Mouse (Mus musculus) leukemia stem cell, adult 10-12 weeks (primary cell): ENCODE results near the gene Olfr916. TPM values are rescaled to one million over a fixed set of nuclear protein-coding genes. Genes with fewer than 3 reads are reported as not detected.

Source experiments
- polyA plus RNA-seq: library from polyadenylated mRNA; stranded (reverse); fragments of >175 nt; gene quantifications from 2 replicates; pipeline ENCODE4 v1.2.3, GENCODE M21; 2012; ENCODE audit warnings: low replicate concordance

Olfr916 gene
- polyA plus RNA-seq, result not detected in 2 replicates

DNA sequence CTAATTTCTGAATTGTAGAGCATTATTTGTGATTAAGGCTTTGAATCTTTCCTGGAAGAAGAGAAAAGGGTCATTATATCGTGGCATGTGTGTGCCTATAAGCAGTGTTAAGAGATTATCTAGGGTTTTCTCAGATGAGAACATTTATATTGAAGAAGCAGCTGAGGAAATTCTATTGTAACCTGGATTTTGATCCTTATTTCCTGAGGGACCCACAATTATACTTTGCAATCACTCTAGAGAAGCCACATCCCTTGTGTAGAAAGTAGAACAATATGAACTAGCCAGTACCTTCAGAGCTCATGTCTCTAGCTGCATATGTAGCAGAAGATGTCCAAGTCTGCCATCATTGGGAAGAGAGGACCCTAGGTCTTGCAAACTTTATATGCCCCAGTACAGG, at the start of gene Olfr916:
TSS of gene Olfr916 (minus strand) at position 101 of the 400 bp plus-strand sequence.

DNA sequence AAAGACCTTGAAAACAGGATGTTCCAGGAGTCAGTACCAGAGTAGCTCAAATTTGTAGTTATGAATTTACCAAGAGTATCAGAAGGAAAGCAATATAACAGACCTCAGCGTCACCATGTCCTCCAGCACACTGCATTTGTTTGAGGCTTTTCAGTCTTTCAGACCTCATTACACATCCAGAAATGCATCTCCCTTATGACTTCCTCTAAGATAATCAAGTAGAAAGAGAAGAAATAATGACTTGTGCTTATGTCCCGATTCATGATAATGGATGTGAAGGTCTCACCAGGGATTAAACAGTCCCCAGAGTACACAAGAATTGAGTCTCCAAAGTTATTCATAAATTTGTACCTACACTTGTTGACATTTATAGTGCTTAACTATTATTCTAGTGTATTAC, 14.8 kb upstream of the Olfr916 start, which contains the start of gene Olfr918:
TSS of gene Olfr918 (minus strand) at position 101 of the 400 bp plus-strand sequence.

DNA sequence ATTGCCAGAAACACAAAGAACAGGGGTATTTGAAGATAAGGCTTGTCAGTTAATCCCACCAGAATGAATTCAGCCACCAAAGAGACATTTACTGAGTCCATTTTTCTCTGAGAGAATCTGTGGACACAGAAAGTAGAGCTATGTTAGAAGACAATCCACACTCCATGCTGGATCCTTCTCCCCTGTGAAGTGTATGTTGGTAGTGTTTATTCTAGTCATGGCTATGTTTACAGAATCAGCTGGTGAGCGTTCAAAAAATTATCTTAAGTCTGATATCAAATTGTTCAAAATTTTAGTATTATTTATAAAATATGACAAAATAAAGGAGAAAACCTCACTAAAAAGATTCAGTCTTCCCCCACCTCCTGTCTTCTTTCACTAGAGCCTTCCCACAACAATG, 6.1 kb upstream of the Olfr916 start, which contains the start of gene Olfr917:
TSS of gene Olfr917 (minus strand) at position 101 of the 400 bp plus-strand sequence.

Other genes with a start within 250 kb of the Olfr916 start
- gene Olfr901, start 230.4 kb downstream of the Olfr916 start, polyA plus RNA-seq, result not detected in 2 replicates
- not detected in 2 replicates for gene Olfr902, start 212.2 kb downstream of the Olfr916 start, polyA plus RNA-seq
- not detected in 2 replicates for gene Olfr904, start 196.7 kb downstream of the Olfr916 start, polyA plus RNA-seq
- not detected in 2 replicates for gene Olfr905, start 188.8 kb downstream of the Olfr916 start, polyA plus RNA-seq
- gene Olfr906, start 172.8 kb downstream of the Olfr916 start, polyA plus RNA-seq, result not detected in 2 replicates
- not detected in 2 replicates for gene Olfr907, start 164.1 kb downstream of the Olfr916 start, polyA plus RNA-seq
- gene Olfr911-ps1, start 138.3 kb downstream of the Olfr916 start, polyA plus RNA-seq, result not detected in 2 replicates
- 0.08 TPM in 1 of 2 replicates, not detected in the other for gene Olfr910, start 122.0 kb downstream of the Olfr916 start, polyA plus RNA-seq
- not detected in 2 replicates for gene Olfr912, start 79.7 kb downstream of the Olfr916 start, polyA plus RNA-seq
- gene Olfr913, start 67.1 kb downstream of the Olfr916 start, polyA plus RNA-seq, result not detected in 2 replicates
- not detected in 2 replicates for gene Olfr914, start 54.8 kb downstream of the Olfr916 start, polyA plus RNA-seq
- not detected in 2 replicates for gene Olfr917, start 6.0 kb upstream of the Olfr916 start, polyA plus RNA-seq
- not detected in 2 replicates for gene Olfr918, start 14.7 kb upstream of the Olfr916 start, polyA plus RNA-seq
- gene Olfr919, start 43.8 kb upstream of the Olfr916 start, polyA plus RNA-seq, result not detected in 2 replicates
- gene Vwa5a, start 58.4 kb upstream of the Olfr916 start, polyA plus RNA-seq, result 0.60 and 2.9 TPM in 2 replicates
- gene Olfr920, start 92.4 kb upstream of the Olfr916 start, polyA plus RNA-seq, result not detected in 2 replicates
- gene Olfr921, start 113.2 kb upstream of the Olfr916 start, polyA plus RNA-seq, result not detected in 2 replicates
- 0.05 TPM in 1 of 2 replicates, not detected in the other for gene Olfr922, start 154.7 kb upstream of the Olfr916 start, polyA plus RNA-seq
- not detected in 2 replicates for gene Olfr923, start 166.7 kb upstream of the Olfr916 start, polyA plus RNA-seq
- not detected in 2 replicates for gene Olfr924, start 184.6 kb upstream of the Olfr916 start, polyA plus RNA-seq
- not detected in 2 replicates for gene Olfr26, start 195.2 kb upstream of the Olfr916 start, polyA plus RNA-seq
- gene Olfr926, start 217.3 kb upstream of the Olfr916 start, polyA plus RNA-seq, result not detected in 2 replicates